Mouse (Mus musculus) urinary bladder, postnatal 25 days (tissue): ENCODE measurements around the gene E2f4.

Experiments used
- DNase-seq: peaks from one replicate; pipeline ENCODE4 v3.0.0; 2022; ENCODE audit warnings: low spot score

The E2f4 gene

DNA sequence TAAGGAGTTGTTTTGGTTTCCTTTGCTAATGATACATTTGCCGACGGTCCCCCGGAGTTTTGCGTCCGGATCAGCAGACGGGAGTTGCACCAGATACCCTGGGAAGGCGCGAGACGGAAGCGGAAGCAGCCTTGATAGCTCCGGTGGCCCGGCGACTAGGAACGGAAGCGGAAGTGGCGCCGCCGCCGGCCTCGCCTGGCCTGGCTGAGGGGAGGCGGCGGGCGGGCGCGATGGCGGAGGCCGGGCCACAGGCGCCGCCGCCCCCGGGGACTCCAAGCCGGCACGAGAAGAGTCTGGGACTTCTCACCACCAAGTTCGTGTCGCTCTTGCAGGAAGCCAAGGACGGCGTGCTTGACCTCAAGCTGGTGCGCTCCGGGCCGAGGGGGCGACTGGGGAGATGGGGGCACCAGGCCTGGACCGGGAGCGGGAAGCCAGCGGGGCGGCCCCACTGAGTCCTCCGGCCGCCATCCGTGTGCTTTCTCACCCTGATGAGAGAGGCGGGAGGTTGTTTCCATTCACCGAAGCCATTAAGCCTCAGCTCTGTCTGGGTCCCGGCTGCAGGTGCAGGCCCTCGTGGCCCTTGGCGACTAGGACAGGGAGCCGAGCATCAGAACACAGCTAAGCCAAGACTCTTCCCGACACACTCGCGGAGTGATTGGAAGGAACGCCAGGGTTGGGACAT is at the start of gene E2f4:
Gene E2f4, plus strand, starts transcription at position 153 of the 682 bp plus-strand sequence.
- DNase-seq = peak; percentile 86

DNA sequence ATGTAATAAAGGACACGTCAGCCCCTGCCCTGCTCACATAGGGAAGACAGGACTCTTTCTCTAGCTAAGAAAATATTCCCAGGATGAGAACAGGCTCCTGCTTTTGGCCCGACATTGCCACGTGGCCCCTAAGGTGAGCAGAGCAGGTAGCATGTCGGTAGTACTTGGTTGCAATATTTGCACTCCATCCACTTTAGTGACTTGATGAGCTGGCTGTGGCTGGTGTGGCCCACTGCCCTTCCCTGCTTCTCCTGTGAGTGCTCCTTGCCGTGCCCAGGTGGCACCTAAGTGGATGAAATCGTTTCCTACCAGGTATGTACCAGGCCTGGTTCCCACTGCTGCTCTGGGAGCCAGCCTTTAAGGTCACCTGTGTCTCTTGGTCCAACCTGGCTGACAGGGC is 45.5 kb upstream of the E2f4 start:
- no peak for DNase-seq

GRCm38 (mm10) chr8:105252680-105253537 is 44.6 kb upstream of the E2f4 start:
- no peak for DNase-seq

DNA sequence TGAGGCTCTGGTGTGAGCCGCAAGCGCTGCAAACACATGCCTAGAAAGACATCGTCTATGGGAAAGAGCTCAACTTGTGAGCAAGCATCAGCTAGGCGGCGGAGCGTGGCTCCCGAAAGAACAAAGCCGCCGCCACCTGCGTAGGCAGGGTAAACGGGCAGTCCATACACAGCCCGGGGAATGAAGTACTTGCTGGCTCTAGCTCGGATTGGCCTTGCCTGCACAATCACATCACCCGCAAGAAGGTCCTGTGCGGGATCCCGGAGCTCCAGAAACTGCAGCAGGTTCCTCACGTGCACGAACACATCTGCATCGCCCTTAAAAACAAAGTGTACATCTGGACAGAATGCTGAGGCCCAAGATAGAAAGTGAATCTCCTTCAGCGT is 43.7 kb upstream of the E2f4 start:
- DNase-seq = no peak

GRCm38 (mm10) chr8:105254152-105254965 is 43.1 kb upstream of the E2f4 start:
- peak; percentile 92 for DNase-seq

DNA sequence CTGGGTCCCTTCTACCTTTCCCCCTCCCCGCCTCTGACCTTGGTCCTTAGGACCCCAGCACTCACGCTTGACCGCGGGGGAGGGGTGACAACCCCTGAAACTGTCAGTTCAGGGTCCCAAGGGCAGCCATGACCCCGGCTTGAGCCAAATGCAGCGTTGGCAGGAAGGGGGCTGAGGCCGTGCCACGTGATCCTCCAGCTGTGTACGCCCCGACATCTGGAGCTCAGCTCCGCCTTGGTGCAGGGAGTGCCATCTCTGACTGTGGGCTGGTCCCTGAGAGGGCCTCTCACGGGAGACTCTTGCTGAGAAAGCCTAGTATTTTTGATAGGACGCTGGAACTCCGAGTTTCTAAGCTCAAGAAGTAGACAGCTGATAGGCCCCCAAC is 42.5 kb upstream of the E2f4 start, which contains the start of gene B3gnt9:
Gene B3gnt9, minus strand, starts transcription at position 188 of the 385 bp plus-strand sequence.
- peak; percentile 56 for DNase-seq

GRCm38 (mm10) chr8:105257318-105258114 is 39.9 kb upstream of the E2f4 start:
- DNase-seq = no peak

- no peak for DNase-seq
Measured at GRCm38 (mm10) chr8:105258911-105259720, 38.3 kb upstream of the E2f4 start.

DNA sequence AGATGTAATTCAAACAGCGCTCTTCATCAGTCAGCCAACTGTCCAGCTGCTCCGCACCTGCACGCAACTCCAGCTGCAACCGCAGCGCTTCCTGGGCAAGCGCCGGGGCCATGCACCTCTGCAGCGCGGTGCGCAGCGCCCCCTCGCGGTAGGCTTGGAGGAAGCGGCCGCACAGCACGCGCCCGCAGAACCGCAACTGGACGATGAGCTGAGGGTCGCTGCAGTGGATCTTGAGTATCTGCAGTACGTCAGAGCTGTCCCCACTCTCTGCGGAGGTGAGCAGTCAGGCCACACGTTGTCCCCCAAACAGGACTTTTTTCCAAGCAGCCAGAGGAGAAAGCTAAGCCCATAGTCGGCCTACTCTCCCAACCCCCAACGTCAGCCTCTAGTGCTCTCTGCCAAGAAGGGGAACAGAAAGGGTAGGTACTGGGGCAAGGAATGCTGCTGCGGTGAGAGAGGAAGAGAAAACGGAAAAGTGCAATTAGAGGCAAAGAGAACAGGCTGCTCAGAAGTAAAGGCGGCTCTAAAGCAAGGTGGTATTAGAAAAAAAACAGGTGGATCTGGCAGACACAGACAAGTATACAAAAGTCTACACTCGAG is 37.6 kb upstream of the E2f4 start:
- DNase-seq = peak; percentile 77

DNA sequence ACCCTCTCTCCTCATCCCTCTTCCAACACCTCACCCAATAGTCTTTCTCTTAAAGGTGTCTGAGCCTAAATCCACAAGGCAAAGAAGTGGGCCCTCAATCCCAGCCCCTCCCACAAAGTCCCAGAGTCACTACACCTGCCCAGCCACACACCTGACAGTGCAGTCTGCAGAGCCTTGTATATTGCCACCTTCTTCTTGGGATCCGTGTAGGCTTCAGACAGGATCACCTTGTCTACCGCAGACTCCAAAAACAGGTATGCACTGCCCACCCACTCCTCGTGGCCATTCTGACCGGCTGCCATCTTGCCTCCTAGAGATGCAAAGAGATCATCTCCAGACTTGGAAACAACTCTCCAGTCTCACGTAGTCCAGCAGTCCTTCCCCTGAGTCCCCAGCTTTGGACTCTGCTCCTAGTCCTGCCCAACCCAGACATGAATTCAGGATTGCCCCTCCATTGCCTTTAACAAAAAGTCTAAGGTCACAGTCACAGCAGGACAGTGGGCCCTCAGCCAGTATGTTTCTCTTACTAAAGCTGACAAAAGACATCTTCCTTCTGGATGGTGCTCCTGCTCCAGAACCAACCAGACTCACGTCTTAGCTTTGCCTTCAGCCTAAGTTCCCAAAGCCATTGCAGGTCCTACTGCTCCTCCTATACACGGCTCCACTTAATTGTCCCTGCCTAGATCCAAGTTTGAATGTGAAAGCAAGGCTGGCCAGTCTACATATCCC is 36.9 kb upstream of the E2f4 start:
- no peak for DNase-seq

DNA sequence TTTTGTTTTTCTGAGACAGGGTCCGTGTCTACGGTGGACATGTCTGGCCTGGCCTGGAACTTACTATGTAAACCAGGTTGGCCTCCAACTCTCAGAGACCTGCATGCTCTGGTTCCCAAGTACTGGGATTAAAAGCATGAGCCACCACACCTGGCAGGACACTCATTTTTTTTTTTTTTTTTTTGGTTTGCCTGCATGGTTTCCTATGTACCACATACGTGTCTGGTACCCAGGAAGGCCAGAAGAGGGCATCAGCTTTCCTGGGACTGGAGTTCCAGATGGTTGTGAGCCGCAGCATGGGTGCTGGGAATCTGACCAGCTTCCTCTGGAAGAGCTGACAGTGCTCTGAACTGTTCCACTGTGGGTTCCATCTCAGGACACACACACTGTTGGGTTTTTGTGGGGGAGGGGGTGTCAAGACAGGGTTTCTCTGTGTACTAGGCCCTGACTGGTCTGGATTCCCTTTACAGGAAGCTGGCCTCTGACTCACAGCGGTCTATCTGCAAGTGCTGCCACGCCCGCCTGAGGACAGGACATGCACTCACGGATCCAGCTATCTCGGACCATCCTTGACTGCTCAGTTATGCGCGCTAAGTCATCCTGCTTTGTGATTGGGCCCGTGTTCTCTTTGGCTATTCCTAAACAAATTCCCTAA is 36.0 kb upstream of the E2f4 start:
- no peak for DNase-seq

- DNase-seq = no peak
Measured at GRCm38 (mm10) chr8:105263244-105263912, 34.1 kb upstream of the E2f4 start.

DNA sequence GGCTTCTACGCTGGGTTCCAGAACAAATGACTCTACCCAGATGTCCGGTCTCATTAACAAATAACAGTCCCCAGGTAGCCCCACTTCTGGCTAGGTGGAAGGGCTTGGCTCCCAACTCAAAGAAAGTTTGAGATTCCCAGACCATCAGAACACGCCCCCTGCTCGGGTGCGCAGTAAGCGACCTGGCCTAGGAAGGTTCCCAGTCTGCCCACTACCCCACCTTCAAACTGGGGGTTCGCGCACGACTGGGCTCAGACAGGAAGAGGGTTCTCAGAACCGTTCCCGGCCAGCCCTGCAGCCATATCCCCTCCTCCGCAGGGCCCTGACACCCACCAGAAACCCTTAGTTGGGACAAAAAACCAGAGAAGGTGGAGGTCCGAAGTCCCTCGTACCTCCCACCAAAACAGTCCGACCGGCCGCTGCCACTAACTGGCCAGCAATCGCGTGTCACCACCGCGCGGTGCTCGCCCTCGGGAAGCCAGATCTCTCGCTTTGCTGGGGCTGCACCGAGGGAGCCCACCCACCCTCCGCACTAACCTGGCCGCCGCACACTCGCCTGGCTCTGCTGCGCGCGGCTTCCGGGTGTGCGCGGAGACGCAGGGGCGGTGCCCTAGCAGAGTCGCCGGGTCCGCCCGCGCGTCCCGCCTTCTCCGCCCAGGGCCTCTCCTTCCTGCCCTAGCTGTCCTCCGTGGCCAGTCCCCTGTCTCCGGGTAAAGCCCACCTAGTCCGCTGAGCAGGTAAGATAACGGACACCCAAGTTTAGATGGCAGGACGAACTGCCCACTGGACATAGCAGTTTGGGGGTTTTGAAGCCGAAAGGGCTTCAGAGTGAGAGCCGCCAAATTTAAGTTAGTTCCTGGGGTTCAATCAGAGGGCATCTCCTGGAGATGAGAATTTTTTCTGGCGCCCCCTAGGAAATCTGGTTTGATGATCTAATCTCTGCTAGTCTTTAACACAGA is 33.2 kb upstream of the E2f4 start, which contains the start of the genes Tradd and Fbxl8:
Gene Tradd, minus strand, starts transcription at position 586 of the 959 bp plus-strand sequence.
Gene Fbxl8, plus strand, starts transcription at position 625 of the 959 bp plus-strand sequence.
- peak; percentile 74 for DNase-seq

GRCm38 (mm10) chr8:105265128-105265527 is 32.3 kb upstream of the E2f4 start:
- no peak for DNase-seq

GRCm38 (mm10) chr8:105266775-105267174 is 30.7 kb upstream of the E2f4 start:
- DNase-seq = no peak

DNA sequence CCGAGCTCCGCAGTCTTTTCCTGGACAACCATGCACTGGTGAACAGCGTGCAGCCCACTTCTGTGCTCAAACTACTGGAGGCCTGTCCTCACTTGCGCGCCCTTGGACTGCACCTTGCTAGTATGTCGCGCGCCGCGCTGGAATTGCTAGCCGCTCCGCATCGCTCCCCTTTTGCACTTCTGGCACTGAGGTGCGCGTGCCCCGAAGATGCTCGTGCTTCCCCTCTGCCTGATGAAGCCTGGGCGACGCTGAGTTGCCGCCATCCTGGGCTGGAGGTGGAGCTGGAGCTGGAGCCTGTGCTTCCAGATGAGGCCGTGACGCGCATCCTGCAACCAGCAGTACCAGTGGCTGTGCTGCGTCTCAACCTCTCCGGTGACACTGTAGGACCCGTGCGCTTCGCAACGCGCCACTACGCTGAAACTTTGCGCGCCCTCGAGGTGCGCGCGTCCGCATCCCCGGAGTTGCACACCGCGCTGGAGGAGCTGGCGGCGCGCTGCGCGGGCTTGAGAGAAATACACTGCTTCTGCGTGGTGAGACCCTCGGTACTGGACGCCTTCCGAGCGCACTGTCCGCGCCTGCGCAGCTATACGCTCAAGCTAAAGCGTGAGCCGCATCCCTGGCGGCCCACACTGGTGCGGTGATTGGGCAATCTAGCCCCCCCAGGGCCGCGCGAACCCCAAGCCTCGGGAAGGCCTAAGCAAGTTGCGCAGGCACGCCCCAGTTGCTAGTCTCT is 29.0 kb upstream of the E2f4 start:
- DNase-seq = no peak
